Mouse (Mus musculus): ENCODE measurements around the gene 2310022A10Rik.

The 2310022A10Rik gene

DNA sequence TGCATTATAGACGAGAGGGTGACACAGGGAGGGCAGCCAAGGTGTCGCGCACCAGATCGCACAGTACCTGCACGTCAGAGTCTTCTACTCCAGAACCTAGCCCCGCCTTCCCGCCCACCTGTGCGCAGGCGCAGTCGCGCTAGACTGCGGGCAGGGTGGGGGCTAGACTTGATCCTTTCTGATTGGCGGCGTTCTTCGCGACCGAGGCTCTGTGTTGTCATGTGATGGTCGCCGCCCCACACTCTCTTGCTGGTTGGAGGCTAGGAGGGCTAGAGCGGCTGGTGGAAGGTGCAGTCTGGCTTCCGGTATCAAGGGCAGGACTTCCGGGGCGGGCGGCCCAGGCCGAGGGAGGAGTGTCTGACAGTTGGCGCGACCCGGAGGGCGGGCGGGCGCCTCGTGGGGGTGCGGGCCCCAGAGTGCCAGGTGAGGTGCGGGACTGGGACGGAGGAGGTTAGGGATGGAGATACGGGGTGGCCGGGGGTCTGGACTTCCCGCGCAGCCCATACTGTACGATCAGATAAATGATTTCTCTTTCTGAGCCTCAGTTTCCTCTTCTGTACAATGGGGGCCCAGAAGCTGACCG lies at the start of gene 2310022A10Rik, which contains the start of gene Pld3:
Gene 2310022A10Rik (plus strand): TSS at position 303 of the 583 bp plus-strand sequence.
Gene Pld3 (minus strand): TSS at position 288 of the 583 bp plus-strand sequence.
- DNase-seq, result peak; percentile 96

DNA sequence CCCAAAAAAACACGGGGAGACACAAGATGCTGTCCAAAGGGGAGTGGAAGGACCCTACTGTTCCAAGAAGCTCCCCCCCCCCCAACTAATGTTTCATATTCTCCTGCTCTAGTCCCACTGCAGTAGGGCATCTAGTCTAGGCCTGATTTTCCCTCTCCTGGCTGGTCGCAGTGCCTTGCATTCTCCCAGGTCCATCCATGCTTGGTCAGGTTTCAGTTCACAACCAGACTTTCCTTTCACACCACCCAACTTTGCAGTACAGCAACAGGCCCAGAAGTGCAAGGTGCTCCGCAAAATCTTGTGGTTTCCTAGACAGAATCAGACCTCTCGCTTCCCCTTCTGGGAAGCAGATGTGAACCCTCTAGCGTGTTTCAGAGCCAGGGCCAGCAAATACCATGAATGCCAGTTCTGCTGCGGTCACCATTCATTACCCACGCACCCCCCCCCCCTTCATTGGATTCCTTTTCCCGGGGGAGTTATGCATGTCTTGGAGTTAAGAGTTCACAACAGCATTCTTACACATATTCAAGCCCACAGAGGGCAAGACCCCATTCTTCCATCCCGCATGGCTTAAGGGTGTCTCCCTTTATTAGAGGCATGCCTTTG lies 46.2 kb upstream of the 2310022A10Rik start:
- peak; percentile 46 for DNase-seq

DNA sequence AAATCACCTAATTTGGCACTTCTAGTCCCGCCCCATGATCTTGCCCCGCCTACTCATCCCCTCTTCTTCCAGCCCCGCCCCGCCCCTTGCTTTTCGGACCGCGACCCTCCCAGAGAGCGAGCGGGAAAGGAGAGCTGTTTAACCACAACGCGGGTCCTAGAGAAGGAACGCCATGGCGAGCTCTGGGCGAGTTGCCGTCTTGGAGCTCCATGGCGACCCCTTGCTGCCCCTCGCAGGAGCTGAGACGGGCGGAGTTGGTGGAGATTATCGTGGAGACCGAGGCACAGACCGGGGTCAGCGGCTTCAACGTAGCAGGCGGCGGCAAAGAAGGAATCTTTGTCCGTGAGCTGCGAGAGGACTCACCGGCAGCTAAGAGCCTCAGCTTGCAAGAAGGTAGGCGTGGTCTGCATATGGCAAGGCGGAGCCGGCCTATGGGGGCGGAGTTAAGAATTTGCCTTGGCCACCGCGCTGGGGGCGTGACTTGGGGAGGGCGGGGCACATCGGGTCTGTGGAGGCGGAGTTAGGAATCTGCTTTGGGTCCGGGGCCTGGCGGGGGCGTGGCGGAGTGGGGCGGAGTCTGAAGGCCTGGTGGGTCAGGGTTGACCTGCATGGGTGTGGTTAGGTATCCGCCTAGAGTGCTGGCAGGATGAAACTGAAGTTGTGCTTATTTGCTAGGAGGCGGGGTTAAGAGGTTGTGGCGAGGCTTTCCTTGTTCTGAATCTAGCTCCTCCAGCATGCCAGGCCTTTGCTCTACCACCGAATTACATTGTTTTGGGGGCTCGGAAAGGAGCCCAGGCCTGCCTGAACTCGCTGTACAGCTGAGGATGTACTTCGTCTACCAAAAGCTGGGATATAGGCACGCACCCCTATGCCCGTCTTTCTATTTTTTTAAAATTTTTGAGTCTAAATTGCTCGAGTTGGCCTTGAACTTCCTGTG lies 45.1 kb upstream of the 2310022A10Rik start:
- DNase-seq, result peak; percentile 99

DNA sequence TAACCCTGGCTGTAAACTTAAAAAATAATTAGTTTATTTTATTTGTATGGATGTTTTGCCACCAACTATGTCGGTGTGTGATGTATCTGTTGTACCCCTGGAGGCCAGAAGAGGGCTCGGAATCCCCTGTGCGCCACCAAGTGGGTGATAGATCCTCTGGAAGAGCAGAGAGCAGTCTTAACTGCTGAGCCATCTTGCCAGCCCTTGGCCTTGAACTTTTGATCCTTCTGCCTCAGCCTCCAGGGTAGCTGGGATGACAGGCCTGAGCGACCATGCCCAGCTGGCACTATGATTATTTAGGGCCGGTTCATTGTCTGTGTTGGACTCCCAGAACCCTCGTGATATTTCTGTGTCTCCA lies 44.4 kb upstream of the 2310022A10Rik start:
- DNase-seq, result peak; percentile 82

DNA sequence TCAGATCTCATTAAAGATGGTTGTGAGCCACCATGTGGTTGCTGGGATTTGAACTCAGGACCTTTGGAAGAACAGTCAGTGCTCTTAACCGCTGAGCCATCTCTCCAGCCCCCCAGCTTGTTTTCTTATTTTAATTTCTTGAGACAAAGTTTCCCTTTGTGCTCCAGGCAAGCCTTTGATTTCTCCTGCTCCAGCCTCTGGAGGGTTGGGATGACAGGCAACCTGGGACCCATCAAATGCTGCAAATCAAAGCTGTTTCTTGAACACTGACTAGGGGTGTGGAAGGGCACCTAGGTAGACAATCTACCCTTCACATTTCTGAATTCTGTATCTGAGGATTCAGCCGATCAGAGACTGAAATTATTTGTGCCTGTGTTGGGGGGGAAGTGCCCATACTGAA lies 42.2 kb upstream of the 2310022A10Rik start:
- no peak for DNase-seq

DNA sequence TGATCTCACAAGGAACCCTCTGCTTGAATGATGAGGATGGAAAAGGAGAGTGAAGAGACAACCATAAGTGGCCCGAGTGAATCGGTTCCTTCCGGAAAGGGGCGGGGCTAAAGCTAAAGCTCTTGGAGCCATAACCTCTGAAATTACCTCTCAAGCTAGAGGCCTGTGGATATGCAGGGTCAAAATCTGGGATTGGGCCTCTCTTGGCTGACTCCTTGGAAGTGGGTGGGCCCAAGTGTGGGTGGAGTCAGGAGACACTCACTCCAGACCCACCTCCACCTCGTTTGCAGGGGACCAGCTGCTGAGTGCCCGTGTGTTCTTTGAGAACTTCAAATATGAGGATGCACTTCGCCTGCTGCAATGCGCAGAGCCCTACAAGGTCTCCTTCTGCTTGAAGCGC lies 38.1 kb upstream of the 2310022A10Rik start:
- no peak for DNase-seq

DNA sequence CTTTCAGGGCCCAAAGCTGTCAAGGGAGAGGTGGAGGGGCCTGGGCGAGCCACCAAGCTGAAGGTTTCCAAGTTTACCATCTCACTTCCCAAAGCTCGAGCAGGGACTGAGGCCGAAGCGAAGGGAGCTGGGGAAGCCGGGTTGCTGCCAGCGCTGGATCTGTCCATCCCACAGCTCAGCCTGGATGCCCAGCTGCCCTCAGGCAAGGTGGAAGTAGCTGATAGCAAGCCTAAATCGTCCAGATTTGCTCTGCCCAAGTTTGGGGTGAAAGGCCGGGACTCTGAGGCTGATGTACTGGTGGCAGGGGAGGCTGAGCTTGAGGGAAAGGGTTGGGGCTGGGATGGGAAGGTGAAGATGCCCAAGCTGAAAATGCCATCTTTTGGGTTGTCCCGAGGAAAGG lies 34.7 kb upstream of the 2310022A10Rik start:
- no peak for DNase-seq

DNA sequence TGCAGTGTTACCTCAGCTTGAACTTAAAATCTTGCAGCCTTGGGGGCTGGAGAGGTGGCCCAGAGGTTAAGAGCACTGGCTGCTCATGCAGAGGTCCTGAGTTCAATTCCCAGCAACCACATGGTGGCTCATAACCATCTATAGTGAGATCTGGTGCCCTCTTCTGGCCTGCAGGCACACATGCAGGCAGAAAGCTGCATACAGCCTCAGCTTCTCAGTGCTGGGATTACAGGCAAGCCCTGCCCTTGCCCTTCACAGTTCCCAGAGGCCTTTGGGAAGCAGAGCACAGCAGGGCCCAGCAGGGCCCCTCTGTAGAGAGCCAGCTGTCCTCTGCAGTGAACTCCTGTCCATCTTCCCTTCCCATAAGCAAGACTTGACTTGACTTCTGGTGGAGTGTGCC lies 32.9 kb upstream of the 2310022A10Rik start:
- DNase-seq, result no peak

DNA sequence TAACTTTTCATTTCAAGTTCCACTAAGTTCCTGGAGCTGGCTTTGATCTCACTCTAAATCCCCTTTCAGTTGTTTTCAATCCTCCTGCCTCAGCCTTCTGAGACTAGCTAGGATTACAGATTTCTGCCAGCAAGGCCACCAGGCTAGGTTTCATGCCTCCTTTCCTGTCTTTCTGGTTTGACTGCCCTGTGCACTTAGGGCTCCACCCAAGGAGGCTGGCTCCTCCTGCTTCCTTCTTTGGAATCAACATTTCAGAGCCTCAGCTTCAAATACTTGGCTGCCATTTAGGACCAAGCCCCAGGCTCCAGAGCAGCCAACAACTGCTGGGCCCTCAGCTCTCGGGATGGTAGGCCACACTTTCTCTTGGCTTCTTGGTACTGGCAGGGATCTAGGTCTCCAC lies 32.4 kb upstream of the 2310022A10Rik start:
- DNase-seq, result no peak

DNA sequence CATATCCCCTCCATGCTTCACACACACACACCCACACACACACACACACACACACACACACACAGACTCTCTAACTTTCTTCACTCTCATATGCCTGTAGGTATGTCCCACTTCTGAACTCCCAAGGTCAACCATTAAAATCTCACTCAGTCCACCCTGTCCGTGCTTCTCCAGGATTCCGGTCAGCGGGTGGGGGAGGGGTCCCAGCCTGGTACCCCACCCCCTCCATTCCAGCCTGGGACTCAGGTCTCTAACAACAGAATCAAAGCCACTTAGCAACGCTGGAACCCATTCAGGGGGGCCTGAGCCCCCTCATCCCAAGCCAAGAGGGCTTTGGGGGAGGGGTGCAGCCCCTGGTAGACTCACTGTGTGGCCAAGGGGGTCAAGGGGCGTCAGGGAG lies 30.1 kb upstream of the 2310022A10Rik start, which contains the start of gene Hipk4:
Gene Hipk4 (plus strand): TSS at position 301 of the 400 bp plus-strand sequence.
- DNase-seq, result no peak

DNA sequence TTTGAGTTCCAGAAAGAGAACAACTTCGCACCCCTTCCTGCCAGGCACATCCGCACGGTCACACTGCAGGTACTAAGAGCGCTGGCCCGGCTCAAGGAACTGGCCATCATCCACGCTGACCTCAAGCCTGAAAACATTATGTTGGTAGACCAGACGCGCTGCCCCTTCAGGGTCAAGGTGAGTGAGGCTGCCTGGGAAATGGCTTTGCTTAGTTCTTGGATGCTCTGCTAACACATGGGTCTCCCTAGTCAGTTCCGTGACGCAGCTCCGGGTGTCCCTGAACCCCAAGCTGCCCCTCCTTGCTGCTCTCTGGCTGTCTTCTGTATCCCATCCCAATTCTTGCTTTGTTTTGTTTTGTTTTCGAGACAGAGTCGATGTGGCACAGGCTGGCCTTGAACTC lies 29.2 kb upstream of the 2310022A10Rik start:
- no peak for DNase-seq

DNA sequence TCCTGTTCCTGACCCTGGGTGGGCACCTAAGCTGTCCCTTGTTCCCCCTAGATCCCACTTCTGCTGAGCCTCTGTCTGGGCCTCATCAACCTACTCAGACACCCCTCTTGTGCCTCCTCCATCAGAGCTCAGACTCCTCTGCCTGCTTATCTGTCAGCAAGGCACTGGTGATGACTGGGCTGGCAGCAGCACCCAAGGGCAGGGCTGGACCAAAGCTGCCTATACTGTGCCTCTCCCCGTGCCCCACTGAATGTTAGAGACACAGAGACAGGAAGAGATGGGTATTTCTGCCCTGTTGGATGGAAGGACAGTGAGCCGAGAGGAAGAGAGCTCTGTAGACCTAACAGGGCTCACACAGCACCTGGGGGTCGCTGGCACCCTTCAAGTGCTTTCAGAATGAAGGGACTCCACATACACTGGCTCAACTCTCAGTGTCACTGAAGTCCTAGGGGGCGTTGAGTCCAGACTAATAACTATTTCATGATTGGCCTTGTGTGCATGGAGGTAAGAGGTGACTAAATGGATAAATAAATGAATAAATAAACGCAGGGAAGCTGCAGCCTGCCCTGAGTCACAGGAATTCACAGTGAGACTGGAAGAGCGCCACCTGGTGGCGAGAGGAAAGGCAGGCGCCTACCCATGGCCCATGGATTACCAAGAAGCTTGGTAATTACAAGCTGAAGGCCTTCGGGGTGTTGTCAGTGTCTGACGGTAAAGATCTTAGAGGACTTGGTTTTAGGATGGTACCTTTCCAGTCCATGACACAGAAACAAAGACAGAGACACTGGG lies 26.8 kb upstream of the 2310022A10Rik start:
- DNase-seq, result peak; percentile 87

DNA sequence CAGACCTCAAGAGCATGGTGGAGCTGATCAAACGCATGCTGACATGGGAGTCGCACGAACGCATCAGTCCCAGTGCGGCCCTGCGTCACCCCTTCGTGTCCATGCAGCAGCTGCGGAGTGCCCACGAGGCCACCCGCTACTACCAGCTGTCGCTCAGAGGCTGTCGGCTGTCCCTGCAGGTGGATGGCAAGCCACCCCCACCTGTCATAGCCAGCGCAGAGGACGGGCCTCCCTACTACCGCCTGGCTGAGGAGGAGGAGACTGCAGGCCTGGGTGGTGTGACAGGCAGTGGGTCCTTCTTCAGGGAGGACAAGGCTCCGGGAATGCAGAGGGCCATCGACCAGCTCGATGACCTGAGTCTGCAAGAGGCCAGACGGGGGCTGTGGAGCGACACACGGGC lies 24.0 kb upstream of the 2310022A10Rik start:
- no peak for DNase-seq

DNA sequence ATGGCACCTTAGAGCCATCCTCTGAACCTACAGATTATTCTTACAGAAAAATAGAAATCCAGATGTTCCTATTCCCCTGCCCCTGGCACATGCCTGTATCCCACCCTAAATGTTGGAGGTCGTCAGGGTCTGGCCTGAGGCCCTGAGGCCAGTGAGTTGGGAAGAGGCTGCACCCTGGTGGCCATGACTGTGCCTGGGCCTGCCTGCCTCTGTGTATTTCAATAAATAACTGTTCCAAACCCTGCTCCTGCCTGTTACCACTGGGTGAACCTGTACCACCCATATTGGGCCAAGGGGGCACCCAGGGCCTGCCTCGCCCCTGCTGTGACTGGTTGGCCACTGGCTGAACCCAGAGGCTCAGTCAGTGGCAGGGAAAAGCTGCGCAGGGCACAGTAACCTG lies 22.1 kb upstream of the 2310022A10Rik start:
- no peak for DNase-seq

DNA sequence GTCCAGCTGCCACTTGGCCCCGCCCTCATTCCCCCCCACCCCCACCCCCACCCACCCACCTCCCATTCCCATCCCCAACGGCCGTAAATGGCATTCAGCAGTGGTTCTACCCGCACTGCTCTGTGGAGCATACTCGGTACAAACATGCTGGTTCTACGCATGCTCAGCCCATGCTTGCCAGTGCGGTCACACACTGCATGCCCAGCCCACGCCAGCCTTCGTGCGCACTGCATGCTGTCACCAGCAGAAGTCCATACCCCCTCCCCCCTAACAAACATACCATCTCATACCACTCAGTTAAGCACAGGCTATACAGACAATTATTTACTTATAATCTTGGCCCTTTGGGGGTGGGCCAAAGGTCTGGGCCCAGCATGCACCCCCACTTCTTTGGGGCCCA lies 21.3 kb upstream of the 2310022A10Rik start:
- no peak for DNase-seq

DNA sequence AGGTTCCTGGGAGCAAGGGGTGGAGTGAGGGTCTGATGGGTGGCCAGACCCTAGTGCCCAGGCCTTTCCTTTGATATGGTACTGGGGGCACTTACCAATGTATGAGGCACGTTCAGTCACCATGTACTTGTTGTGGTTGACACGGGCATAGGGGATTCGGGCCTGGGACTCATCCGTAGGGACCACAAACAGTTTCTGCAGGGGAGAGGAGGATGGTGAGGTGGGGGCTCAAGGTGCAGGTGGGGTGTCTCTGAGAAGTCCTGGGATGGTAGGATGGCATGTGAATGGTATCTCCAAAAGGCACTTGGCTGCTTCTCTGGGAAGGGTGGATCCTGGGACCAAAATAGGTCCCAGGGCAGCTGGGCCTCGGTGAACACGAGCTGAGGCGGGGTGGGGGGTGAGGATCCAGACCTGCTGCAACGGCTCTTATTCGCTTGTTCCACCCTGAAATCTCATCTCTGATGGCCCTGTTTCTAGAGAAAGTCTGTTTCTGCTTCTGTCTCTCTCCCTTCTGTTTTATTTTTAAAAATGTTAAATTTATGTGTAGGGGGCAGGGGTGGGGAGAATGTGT lies 20.5 kb upstream of the 2310022A10Rik start:
- DNase-seq, result no peak

DNA sequence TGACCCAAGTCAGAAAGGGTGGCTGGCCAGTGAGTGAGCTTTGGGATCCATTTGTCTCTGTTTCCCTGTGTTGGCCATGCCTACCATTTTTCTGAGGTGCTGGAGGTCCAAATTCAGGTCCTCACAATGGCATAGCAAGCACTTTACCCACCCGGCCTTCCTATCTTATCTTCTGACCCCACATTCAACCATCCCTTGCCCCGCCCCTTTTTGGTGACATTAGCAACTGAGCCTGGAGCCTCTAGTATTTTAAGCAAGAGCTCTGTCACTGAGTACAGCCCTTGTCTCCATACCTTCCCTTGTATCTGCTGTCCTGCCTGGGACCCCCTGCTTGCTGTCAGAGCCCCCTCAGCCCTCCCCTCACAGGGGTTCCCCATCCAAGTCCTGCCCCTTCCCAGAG lies 17.6 kb upstream of the 2310022A10Rik start:
- no peak for DNase-seq

DNA sequence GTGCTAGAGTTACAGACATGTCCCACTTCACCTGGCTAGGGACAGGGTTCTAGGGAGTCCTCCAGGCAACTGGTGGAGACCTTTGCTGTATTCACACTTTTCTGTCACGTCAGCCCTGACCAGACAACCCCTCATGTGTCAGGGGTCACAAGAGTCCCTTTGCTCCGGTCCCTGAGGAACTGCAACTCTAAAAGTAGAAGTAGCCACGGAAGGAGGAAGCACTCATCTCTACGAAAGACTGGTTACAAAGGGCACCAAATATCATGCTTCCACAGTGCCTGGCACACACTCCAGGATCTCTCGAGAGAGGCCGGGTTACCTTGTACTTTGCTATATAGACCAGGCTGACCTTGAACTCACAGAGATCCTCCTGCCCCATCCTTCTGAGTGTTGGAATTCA lies 16.4 kb upstream of the 2310022A10Rik start:
- no peak for DNase-seq

DNA sequence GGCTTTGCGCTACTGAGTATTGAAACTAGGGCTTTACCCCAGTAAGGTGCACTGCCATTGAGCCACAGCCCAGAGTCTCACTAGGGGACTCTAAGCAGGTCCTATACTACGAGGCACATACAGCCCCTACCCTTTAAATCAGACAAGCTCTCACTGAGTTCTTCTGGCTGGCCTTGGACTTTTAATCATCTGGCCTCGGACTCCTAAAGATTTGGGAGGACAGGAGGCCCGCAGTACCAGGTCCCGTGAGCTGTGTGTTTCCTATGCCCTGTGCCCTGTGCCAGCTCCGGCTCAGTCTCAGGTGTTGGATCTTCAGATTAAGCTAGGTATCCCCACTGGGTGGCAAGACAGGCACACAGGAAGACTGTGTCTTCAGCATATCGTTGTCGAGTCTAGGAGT lies 15.0 kb upstream of the 2310022A10Rik start:
- DNase-seq, result no peak

DNA sequence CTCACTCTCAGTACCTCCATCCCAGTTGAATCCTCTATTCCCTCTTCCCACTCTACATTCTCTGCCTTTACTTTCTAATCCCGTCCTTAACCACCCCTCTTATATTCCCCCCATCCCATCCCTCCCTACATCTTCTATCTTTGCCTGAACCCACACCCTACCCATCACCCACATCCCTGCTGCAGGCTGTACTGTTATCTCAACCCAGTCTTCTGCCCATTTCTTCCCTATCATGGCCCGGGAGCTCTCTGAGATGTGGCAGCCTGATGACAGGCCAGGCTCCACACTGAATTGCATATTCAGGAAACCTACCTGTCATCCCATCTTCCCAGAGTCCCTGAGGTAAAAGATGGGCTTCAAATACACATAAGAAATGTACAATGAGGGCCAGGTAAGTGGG lies 14.2 kb upstream of the 2310022A10Rik start:
- DNase-seq, result no peak

DNA sequence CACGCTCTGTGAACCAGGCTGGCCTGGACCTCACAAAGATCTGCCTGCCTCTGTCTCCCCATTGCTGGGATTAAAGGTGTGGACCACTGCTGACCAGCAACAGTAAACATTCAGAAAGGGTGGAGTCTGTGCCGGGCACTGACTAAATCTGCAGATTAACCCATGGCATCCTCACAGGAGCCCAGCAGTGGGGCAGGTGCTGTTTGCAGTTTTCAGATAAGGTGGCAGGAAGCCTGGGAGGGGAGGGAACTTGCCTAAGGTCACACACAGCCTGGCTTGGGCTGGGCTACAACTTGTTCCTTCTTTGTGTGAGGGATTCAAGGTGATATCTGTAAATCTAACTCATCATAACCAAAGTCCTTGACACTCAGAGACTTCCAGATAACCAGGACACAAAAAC lies 12.5 kb upstream of the 2310022A10Rik start:
- no peak for DNase-seq

DNA sequence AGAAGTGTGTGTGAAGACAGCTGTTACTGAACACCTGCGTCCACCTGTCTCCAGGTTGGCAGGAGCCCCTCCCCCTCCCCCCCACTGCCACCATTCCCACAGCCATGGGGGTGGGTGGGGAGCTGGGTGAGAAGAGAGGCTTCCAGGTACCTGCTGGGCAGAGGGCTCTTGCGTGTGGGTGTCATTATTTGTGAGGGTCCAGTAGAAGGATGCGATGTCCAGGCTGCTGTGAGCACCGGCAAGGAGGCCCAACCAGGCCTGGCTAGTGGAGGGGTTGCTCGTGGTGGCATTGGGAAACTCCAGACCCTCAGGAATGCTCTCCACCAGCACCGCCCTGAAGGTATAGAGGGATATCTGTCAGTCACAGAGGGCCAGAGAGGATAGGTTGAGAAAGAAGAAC lies 12.1 kb upstream of the 2310022A10Rik start:
- DNase-seq, result no peak

DNA sequence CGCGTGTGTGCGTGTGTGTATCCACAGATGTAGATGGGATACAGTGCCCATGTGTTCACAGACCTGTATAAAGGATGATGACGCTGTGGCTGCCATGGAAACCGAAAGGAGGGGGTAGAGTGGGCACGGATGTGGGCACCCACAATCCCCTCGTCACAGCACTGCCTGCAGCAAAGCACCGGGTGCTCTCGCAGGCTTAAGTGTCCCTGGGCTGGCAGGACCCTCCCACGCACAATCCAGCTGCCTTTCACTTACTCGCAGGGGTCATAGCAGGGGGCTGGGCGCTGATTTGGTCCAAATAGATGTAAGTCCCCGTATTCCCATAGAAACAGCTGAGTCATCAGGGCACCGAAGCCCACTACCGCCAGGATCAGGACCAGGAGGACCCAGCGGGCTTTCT lies 11.6 kb upstream of the 2310022A10Rik start:
- DNase-seq, result no peak
